Mouse (Mus musculus): ENCODE measurements around the gene Alg2. TPM values are rescaled to one million over a fixed set of nuclear protein-coding genes. Genes with fewer than 3 reads are reported as not detected.

The Alg2 gene
- polyA plus RNA-seq (2015; fragmentation: Nextera tagmentation; extraction: Ambion mirVana), result 341 and 347 TPM in 2 replicates

- Histone ChIP-seq H3K4me1 (ENCODE audit: control insufficient read depth, insufficient read depth, low read length) (peaks cover 21% of the 10 kb centered on the region), H3K4me3 (ENCODE audit: low read depth, low read length) (peak within 1 kb of the TSS; percentile 89), H3K36me3 (ENCODE audit: control insufficient read depth, insufficient read depth, low read length) (peaks cover 32% of the 10 kb centered on the region), H3K9me3 (replicated peaks; ENCODE audit: control insufficient read depth, low read length, poor library complexity, severe bottlenecking) (peaks cover 10% of the 10 kb centered on the region; the same call in 1 of the 2 replicates), H3K9ac (ENCODE audit: low read depth, low read length) (peak within 1 kb of the TSS; percentile 93), H3K27me3 (ENCODE audit: control insufficient read depth, insufficient read depth, low read depth, low read length) (no peaks in the 10 kb centered on the region), H3K27ac (ENCODE audit: low read length) (peak within 1 kb of the TSS; percentile 97), H3K4me2 (ENCODE audit: low read length) (peak within 1 kb of the TSS; percentile 76)
- ATAC-seq, result peak; percentile 98
- under 1% methylated on average over 56 of the region's 58 CpGs for WGBS
These were observed at the start of gene Alg2, which contains the start of gene Sec61b for GRCm38 (mm10) chr4:47473968-47474729. Gene Alg2, minus strand, starts transcription at chr4:47474333. Gene Sec61b, plus strand, starts transcription at chr4:47474658.

DNA sequence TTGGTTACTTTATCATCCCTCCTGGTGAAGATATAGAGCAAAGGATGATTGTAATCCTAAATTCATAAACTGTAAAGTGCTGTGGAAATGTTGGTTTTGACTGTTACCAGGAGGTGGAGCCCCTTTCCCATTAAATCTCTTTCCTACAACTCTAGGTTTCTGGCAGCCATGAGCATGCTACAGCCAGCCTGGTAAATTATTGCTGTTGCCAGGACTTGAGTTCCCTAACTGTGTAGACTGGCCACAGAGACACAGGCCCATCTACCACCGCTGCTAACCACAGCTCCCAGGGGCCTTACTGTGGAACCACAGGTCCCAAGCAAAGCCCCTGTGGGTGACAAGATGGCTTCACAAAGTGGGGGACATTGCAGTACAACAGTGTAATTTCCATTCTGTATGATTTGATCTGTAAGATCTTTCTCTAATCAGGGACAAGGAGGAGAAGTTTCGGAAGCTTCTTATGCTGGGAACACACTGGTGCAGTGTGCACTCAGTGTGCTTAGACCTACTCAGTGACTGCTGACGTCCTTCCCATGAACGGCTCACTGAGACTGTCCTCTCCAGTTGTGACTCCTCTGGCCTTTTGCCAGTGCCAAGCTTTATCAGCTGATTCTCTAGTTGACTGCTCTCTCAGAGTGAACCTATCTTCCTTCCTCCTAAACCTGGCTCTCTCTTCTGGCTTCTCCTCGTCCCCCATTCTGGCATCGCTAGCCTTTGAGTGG is 47.9 kb upstream of the Alg2 start:
- H3K4me1 ChIP-seq (ENCODE audit: control insufficient read depth, insufficient read depth, low read length), result peaks cover 4% of the 10 kb centered on the region; the same call in 1 of the 2 replicates
- H3K4me2 ChIP-seq (ENCODE audit: low read length), result no peak overlapping the region
- no peaks in the 10 kb centered on the region for H3K36me3 ChIP-seq (ENCODE audit: control insufficient read depth, insufficient read depth, low read length)
- H3K27ac ChIP-seq (ENCODE audit: low read length), result no peak overlapping the region
- no peak overlapping the region for H3K4me3 ChIP-seq (ENCODE audit: low read depth, low read length)
- peak; percentile 78 for ATAC-seq
- no peaks in the 10 kb centered on the region for H3K9me3 ChIP-seq (replicated peaks; ENCODE audit: control insufficient read depth, low read length, poor library complexity, severe bottlenecking)
- H3K9ac ChIP-seq (ENCODE audit: low read depth, low read length), result no peak overlapping the region
- H3K27me3 ChIP-seq (ENCODE audit: control insufficient read depth, insufficient read depth, low read depth, low read length), result no peaks in the 10 kb centered on the region
- WGBS, result 79% methylated on average over 6 of the region's 6 CpGs

- H3K4me2 ChIP-seq (ENCODE audit: low read length), result no peak overlapping the region
- no peak for ATAC-seq
- no peak overlapping the region for H3K4me3 ChIP-seq (ENCODE audit: low read depth, low read length)
- no peaks in the 10 kb centered on the region for H3K36me3 ChIP-seq (ENCODE audit: control insufficient read depth, insufficient read depth, low read length)
- H3K9ac ChIP-seq (ENCODE audit: low read depth, low read length), result no peak overlapping the region
- peaks cover 4% of the 10 kb centered on the region; the same call in 1 of the 2 replicates for H3K4me1 ChIP-seq (ENCODE audit: control insufficient read depth, insufficient read depth, low read length)
- no peak overlapping the region for H3K27ac ChIP-seq (ENCODE audit: low read length)
- no peaks in the 10 kb centered on the region for H3K27me3 ChIP-seq (ENCODE audit: control insufficient read depth, insufficient read depth, low read depth, low read length)
- WGBS, result 66% methylated on average over 4 of the region's 4 CpGs
- H3K9me3 ChIP-seq (replicated peaks; ENCODE audit: control insufficient read depth, low read length, poor library complexity, severe bottlenecking), result no peaks in the 10 kb centered on the region
These were observed 45.9 kb upstream of the Alg2 start for GRCm38 (mm10) chr4:47520076-47520475.

DNA sequence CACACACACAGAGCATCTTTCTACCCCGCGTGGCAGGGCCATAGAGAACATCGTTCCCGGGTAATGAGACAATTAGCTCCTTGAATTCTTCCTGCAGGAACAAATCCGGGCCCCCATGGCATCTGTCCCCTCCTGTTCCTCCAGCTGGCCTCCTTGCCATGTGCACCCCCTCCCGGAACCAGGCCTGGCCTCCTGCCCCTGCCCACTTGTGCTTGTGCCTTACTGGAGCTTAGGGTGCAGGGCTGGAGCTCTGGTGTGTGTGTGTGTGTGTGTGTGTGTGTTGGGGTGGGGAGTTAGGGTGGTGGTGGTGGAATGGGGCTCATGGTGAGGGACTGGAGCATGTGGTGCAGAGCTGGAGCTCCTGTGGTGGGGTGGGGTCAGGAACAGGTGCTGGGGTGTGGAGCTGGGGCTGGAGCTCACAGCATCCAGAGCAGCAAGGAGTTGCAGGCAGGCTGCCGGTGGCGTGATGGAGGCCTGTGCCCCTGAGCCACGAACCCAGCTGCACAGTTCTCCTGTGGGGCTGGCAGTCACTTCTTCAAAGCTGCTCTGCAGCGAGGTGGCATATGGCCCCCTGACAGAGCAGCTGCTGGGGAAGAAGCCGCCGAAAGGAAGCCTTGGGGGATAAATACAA is 44.5 kb upstream of the Alg2 start:
- 30% methylated on average over 12 of the region's 12 CpGs for WGBS
- Histone ChIP-seq H3K4me1 (ENCODE audit: control insufficient read depth, insufficient read depth, low read length) (peaks cover 4% of the 10 kb centered on the region; the same call in 1 of the 2 replicates), H3K4me3 (ENCODE audit: low read depth, low read length) (no peak overlapping the region), H3K9me3 (replicated peaks; ENCODE audit: control insufficient read depth, low read length, poor library complexity, severe bottlenecking) (no peaks in the 10 kb centered on the region), H3K36me3 (ENCODE audit: control insufficient read depth, insufficient read depth, low read length) (no peaks in the 10 kb centered on the region), H3K27ac (ENCODE audit: low read length) (no peak overlapping the region), H3K4me2 (ENCODE audit: low read length) (0 out of 2 replicates have a peak overlapping the region, but pooled peaks have one; percentile 6), H3K9ac (ENCODE audit: low read depth, low read length) (no peak overlapping the region), H3K27me3 (ENCODE audit: control insufficient read depth, insufficient read depth, low read depth, low read length) (no peaks in the 10 kb centered on the region)
- peak; percentile 60 for ATAC-seq

GRCm38 (mm10) chr4:47504841-47505517 is 30.8 kb upstream of the Alg2 start:
- no peak for ATAC-seq
- H3K4me2 ChIP-seq (ENCODE audit: low read length), result no peak overlapping the region
- H3K27ac ChIP-seq (ENCODE audit: low read length), result no peak overlapping the region
- no peaks in the 10 kb centered on the region for H3K36me3 ChIP-seq (ENCODE audit: control insufficient read depth, insufficient read depth, low read length)
- H3K4me1 ChIP-seq (ENCODE audit: control insufficient read depth, insufficient read depth, low read length), result no peaks in the 10 kb centered on the region
- no peak overlapping the region for H3K9ac ChIP-seq (ENCODE audit: low read depth, low read length)
- no peaks in the 10 kb centered on the region for H3K9me3 ChIP-seq (replicated peaks; ENCODE audit: control insufficient read depth, low read length, poor library complexity, severe bottlenecking)
- 87% methylated on average over 10 of the region's 10 CpGs for WGBS
- H3K27me3 ChIP-seq (ENCODE audit: control insufficient read depth, insufficient read depth, low read depth, low read length), result no peaks in the 10 kb centered on the region
- H3K4me3 ChIP-seq (ENCODE audit: low read depth, low read length), result no peak overlapping the region

- no peak for ATAC-seq
- Histone ChIP-seq H3K27ac (ENCODE audit: low read length) (no peak overlapping the region), H3K4me3 (ENCODE audit: low read depth, low read length) (no peak overlapping the region), H3K4me2 (ENCODE audit: low read length) (0 out of 2 replicates have a peak overlapping the region, but pooled peaks have one; percentile 1), H3K9ac (ENCODE audit: low read depth, low read length) (no peak overlapping the region), H3K36me3 (ENCODE audit: control insufficient read depth, insufficient read depth, low read length) (no peaks in the 10 kb centered on the region), H3K9me3 (replicated peaks; ENCODE audit: control insufficient read depth, low read length, poor library complexity, severe bottlenecking) (no peaks in the 10 kb centered on the region), H3K4me1 (ENCODE audit: control insufficient read depth, insufficient read depth, low read length) (no peaks in the 10 kb centered on the region), H3K27me3 (ENCODE audit: control insufficient read depth, insufficient read depth, low read depth, low read length) (no peaks in the 10 kb centered on the region)
- 84% methylated on average over 6 of the region's 6 CpGs for WGBS
These were observed 28.9 kb upstream of the Alg2 start for GRCm38 (mm10) chr4:47503045-47503444.

- Histone ChIP-seq H3K4me2 (ENCODE audit: low read length) (0 out of 2 replicates have a peak overlapping the region, but pooled peaks have one; percentile 1), H3K9me3 (replicated peaks; ENCODE audit: control insufficient read depth, low read length, poor library complexity, severe bottlenecking) (no peaks in the 10 kb centered on the region), H3K4me1 (ENCODE audit: control insufficient read depth, insufficient read depth, low read length) (no peaks in the 10 kb centered on the region), H3K4me3 (ENCODE audit: low read depth, low read length) (no peak overlapping the region), H3K27ac (ENCODE audit: low read length) (no peak overlapping the region), H3K27me3 (ENCODE audit: control insufficient read depth, insufficient read depth, low read depth, low read length) (no peaks in the 10 kb centered on the region), H3K9ac (ENCODE audit: low read depth, low read length) (no peak overlapping the region), H3K36me3 (ENCODE audit: control insufficient read depth, insufficient read depth, low read length) (no peaks in the 10 kb centered on the region)
- WGBS, result 33% methylated on average over 4 of the region's 4 CpGs
- peak; percentile 70; the same call in 1 of the 2 replicates for ATAC-seq
These were observed 28.4 kb upstream of the Alg2 start for GRCm38 (mm10) chr4:47502546-47502971.

GRCm38 (mm10) chr4:47499121-47499545 is 25.0 kb upstream of the Alg2 start:
- 82% methylated on average over 10 of the region's 10 CpGs for WGBS
- H3K9me3 ChIP-seq (replicated peaks; ENCODE audit: control insufficient read depth, low read length, poor library complexity, severe bottlenecking), result no peaks in the 10 kb centered on the region
- ATAC-seq, result no peak
- H3K4me2 ChIP-seq (ENCODE audit: low read length), result no peak overlapping the region
- H3K27ac ChIP-seq (ENCODE audit: low read length), result no peak overlapping the region
- H3K4me1 ChIP-seq (ENCODE audit: control insufficient read depth, insufficient read depth, low read length), result no peaks in the 10 kb centered on the region
- no peak overlapping the region for H3K9ac ChIP-seq (ENCODE audit: low read depth, low read length)
- H3K36me3 ChIP-seq (ENCODE audit: control insufficient read depth, insufficient read depth, low read length), result no peaks in the 10 kb centered on the region
- no peaks in the 10 kb centered on the region for H3K27me3 ChIP-seq (ENCODE audit: control insufficient read depth, insufficient read depth, low read depth, low read length)
- no peak overlapping the region for H3K4me3 ChIP-seq (ENCODE audit: low read depth, low read length)
